Mouse (Mus musculus): ENCODE data around the gene Srcin1. TPM values are rescaled to one million over a fixed set of nuclear protein-coding genes. Genes with fewer than 3 reads are reported as not detected.

The Srcin1 gene
- total RNA-seq, 2 experiments from 2014 or later: 0.20 to 0.47 TPM

DNA sequence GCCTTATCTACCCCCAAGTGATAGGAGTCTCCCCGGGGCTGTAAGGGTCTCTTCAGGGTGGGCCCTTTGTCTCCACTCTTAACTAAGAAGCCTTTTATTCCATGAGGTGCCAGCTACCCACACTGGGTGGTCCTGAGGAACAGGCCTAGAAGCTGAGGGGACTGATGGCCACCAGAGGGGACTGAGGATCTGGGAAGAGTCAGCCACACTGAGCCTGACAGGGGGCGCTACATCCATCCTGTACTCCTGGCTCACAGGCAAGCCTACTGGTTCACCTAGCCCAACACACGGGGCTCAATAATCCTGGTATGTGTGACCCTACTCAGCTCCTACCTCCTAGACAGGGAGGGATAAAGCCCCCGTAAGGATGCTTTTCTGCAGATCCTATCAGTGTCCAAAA lies 16.4 kb downstream of the Srcin1 start:
- intact Hi-C loops (cut with DNase I): no loop called here
- DNase-seq (ENCODE audit: low spot score): no peak

DNA sequence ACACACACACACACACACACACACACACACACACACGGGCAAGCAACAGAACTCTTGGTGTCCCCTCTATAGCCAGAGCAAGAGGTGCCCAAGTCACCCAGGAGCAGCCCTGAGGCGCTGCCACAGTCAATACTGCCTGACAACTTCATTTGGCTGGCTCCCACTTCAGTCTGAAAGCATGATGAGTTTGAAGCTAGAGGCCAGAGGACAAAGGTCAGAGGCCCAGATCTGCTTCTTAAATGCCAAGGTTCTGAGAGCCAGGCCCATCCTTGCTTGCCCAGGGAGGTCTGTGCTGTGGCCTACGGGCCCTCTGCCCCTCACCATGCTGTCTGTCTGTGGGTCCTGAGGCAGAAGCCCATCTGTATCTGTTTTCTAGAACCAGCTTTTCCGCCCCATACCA lies 18.1 kb downstream of the Srcin1 start:
- DNase-seq (ENCODE audit: low spot score): no peak
- intact Hi-C loops (cut with DNase I): loop anchor here (2.0 kb wide), 1 partner anchor 25 kb away; no protein-coding TSS in a partner anchor

DNA sequence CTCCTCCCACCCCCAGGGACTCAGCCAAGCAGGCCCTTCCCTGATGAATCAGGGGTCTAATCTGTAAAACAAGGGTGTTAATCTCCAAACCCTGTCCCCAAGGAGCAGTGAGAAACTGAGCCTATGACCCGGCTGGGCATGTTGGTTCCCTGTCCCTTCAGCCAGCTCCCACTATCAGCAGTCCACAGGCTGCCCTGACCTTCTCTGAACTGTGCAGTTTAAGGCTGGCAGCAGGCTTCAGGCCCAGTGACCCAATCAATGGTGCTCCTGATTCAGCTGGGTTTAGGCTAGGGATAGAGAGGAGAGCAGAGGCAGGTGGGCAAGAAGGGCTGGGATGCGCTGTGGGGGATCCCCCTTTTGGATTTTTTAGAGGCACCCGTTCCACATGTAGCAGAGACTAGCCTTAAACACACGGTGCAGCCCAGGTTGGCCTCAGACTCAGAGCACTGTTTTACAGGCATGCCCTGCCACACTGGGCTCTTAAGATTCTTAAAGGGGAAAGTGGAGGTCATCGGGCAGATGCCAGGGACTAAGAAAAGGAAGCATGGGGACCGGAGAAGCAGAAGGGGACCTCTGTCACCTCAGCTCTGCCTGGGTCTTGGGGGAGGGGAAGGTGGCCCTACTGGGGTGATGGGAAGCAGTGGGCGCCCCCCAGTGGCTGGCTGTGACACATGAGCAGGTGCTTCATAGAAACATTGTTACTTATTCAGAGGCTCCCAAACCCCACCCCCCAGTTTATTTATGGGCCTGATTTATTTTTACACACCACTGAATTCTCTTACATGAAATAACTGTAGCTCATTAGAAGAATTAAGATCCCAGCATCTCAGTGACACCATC lies 19.2 kb downstream of the Srcin1 start:
- DNase-seq (ENCODE audit: low spot score): peak; percentile 35
- intact Hi-C loops (cut with DNase I): loop anchor here (2.0 kb wide), 1 partner anchor 24 kb away; no protein-coding TSS in a partner anchor

DNA sequence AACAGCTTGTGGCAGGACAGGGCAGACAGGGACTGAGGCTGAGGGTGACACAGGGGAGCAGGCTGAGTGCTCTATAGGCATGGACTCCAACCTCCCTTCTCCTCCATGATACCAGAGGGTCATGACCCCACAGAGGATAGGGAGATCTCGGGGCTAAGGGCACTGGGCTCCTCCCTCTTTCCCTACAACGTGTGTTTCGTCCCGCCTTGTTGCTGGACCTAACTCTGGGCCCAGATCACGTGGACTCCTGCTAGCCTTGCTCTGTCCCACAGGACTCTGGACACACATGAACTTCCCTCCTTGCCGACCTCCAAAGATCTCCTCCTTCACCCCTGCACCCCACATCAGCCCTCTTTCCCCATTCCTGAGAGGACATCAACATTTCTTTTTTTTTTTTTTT lies 20.8 kb downstream of the Srcin1 start:
- intact Hi-C loops (cut with DNase I): no loop called here
- no peak for DNase-seq (ENCODE audit: low spot score)

DNA sequence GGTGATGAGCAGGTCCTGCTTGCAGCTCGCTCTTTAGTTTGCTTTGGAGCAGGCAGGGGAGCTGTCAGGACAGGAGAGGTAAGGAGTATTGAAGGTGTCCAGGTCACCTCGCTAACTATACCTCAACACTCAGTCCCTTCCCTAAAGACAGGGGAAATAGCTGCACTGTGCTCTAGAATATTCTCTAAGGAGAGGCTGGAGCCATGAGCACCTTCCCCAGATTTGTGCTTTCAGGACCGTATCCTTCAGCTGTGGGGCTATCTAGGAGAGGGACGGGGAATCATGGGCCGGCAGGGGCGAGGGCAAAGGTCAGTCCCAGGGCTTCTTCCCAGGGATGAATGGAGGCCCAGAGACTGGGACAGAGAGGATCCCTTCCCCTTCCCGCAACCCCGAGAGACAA lies 23.8 kb downstream of the Srcin1 start:
- DNase-seq (ENCODE audit: low spot score): no peak
- intact Hi-C loops (cut with DNase I): no loop called here

DNA sequence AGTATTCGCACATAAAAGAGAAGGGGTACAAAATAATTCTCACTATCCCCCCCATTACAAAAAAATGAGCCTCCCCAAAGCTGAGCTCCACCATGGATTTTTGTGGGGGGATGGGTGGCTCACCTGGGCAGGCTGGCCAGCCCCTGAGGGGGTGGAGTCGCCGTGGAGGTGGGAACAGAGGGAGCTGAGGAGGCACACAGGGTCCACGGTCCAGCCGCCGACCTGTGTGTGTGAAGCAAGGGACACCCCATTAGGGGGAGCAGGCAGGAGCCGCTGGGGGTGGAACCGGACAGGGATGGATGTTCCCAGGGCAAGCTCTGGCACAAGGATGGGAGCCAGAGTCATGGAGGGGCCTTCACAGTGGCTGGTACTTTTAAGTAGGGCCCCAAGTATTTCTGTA lies 27.2 kb downstream of the Srcin1 start:
- DNase-seq (ENCODE audit: low spot score): no peak
- intact Hi-C loops (cut with DNase I): no loop called here

DNA sequence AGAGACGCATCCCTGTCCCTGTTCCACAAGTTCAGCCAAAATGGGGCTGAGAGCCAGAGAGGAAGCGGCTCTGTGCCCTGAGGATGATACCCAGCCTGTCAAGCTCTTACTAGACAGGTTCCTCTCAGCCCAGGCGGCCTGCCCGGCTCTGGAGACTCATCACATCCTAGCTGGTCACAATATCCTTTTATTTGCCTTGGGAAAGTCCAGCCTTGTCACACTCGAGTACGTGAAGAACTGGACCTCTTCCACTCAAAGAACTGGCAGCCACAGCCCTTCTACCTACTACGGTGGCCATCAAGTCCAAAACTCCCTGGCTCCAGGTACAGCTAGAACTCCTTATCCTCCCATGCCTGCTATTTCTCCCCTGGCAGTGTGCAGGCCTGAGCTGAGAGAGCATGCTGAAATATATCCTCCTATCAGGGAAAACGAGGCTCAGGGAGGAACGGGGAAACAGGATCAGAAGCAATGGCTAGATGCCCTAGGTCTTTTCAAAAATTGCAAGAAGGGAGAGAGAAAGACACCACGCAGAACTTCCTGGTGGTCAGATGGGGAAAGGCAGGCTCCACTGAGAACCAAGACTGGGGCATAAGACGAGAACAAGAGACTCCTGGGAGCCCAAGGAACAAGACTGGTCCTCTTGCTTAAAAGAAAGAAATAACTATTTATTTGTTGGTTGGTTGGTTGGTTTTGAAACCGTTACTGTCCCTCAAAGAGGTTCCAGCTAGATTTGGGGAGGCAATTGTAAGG lies 27.9 kb downstream of the Srcin1 start:
- intact Hi-C loops (cut with DNase I): no loop called here
- no peak for DNase-seq (ENCODE audit: low spot score)

DNA sequence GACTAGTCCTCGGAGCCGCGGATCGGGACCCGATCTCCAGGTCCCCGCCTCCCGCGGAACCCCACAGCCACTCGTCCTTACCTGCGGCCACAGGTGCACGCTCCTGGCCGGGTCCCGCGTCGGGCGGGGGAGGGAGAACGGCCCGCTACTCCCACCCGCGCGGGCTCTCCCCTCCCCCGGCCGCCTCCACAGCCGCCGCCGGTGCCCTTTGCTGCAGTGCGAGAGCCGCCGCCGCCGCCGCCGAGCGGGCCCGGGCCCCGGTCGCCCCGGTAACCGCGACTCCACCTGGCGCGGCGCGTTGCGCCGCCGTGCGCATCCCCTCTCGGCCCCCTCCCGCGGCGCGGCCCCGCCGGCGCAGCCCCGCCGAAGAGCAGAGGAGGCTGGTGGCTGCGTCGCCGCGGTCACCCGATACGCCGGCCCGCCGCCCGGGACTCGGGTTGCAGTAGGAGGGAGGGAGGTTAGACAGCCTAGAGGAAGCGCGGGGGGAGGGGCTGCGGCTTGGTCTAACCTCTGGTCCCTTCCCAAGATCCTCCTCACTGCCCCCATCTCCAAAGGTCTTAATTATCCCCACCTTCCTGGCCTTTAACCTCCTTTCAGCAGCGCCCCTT lies 29.1 kb downstream of the Srcin1 start:
- intact Hi-C loops (cut with DNase I): no loop called here
- DNase-seq (ENCODE audit: low spot score): no peak

DNA sequence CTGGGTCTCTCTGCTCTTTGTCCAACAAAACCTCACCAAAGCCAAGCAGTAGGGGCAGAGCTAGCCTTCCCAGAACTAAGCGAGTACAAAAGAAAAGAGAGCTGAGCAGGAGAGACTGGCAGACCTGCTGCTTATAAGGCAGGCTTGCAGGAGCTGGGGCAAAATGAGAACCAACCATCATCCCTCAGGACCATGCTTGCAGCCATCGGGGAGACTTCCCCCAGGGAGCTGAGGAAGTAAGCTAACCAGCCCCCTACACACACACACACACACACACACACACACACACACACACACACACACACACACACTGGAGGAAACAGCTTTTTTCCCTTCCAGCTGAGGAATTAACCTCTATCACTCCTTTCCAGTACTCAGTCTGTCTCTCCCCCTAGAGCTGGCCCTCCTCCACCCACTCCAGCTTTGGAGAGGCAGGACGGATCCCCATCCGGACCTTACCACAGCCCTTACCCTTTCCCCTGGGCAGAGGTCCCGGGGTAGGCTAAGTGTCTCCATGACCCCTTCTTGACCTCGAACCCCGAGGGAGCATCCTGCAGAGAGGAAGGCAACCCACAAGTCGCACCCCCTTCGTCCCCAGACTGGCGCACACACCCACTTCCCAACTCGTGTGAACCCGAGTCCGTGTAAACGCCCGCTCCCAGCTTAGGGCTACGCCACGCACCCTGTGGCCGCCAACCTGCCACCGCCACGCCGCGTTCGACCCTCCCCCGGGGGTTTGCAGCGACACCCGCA lies 30.0 kb downstream of the Srcin1 start:
- no peak for DNase-seq (ENCODE audit: low spot score)
- intact Hi-C loops (cut with DNase I): no loop called here

DNA sequence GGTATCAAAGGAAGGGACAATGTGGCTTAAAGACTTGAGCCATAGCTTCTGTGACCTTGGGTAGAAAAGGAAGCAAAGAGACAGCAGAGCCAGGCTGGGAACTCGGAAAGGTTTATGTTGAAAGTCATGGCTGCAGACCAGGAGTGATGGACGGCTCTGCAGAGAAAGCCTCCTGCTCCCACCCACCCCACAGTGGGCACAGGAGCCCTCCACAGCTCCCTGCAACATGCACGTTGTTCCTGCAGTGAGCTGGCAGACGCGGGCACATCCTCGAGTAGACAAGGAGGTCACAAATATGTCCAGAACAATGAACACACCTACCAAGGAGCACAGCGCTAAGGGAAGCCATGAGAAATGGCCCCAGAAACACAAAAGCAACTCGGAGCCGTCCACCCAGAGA lies 32.1 kb downstream of the Srcin1 start:
- intact Hi-C loops (cut with DNase I): no loop called here
- no peak for DNase-seq (ENCODE audit: low spot score)

DNA sequence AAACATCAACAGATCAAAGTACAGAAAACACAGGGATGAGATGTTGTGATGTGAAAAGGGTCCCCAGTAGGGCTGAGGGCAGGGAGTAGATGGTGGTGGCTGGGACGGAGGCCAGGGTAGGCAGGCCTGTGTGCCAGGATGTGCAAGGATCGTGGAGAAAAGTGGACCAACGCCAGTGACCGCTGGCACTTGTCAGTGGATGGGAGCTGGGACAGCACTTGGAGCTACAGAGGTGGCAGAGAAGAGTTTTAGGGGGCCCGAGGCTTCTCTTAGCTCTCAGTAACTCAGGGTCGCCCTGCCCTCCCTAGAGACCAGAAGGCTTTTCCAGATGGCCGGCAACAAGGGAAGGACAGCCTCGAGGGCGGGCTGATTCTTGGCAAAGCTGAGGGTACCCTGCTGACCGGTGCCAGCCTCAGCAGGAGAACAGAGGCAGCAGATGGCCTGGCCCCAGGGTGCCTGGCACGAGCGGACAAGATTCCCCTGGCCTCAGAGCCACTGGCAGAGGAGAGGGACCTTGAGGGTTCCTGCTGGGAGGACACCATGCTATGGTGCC lies 32.7 kb downstream of the Srcin1 start:
- intact Hi-C loops (cut with DNase I): no loop called here

DNA sequence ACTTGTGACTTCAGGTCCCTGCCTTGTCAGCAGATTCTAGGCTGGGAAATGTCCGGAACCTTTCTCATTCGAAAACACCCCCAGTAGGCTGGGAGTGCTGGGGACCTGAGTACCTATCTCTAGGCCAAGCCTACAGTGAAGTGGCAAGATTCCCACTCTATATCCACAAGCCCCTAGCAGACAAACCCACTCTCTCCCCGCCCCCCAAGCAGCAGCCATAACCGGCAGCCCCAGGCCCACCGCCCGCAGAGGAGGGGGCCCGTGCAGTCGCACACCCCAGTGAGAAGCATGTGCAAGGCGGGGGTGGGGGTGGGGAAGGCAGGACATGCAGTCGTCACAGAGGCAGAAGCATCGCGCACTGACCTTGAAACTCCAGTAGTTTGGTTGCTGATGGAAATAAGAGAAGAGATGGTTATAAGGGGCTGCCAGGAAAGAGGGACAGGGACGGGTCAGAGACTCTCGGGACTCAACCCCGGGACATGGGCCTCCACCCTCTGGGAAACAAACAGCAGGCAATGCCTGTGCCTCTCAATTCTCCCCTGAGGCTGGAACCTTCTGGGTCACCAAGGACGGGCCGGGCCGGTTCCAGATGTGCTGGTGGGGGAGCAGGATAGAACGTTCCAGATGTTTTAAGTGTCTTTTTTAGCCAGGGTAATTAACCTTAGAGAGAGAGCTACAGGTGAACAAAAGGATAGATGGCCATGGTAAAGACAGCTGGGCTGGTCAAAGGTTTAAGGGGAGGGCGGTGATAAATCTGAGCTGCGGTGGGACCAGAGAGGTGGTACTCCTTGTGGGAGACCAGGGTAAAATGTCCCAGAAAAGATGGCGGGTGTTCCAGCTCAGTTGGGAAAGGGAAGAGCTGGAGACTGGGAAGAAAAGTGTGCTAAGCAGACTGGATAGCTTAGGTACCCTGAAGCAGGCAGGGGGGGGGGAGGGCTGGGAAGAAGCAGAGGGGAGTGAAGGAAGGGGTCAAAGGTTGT lies 33.5 kb downstream of the Srcin1 start:
- intact Hi-C loops (cut with DNase I): no loop called here
- no peak for DNase-seq (ENCODE audit: low spot score)

More for the DNA sequence above, 32.7 kb downstream of the Srcin1 start:
- DNase-seq (ENCODE audit: low spot score): no peak

DNA sequence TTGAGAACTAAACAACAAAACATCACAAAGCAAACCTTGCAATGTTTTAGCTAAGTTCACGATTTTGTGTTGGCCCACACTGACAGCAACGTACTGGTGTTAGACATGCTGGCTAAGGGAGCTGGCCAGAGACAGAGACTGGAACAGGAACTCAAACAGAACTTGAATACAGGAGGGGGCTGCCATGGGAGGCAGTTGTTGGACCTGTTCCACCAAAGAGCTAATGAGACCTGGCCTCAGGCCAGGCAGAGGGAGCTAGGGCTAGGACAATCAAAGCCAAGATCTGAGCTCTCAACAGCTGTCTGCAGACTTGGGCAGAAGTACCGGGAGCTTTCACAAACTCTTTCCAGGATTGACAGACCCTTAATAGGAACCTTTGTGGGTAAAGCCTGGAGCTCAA lies 35.4 kb downstream of the Srcin1 start:
- intact Hi-C loops (cut with DNase I): no loop called here
- no peak for DNase-seq (ENCODE audit: low spot score)

DNA sequence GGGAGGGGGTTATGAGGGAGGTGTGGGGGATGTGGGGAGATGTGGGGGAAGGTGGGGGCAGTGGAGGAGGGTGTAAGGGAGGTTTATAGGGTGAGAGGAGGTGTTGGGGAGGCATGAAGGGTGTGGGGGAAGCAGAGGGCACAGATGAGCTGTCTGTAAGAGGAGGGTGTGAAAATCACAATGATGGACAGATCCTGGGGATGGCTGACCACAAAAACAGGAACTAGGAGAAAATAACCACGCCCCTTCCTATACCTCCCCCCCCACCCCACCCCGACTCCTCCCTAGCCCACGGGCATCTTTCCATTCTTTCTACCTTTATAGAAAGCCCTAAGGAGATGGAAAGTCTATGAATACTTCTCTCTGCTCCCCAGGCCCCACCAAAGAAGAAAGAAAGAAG lies 35.9 kb downstream of the Srcin1 start:
- intact Hi-C loops (cut with DNase I): no loop called here
- DNase-seq (ENCODE audit: low spot score): no peak

DNA sequence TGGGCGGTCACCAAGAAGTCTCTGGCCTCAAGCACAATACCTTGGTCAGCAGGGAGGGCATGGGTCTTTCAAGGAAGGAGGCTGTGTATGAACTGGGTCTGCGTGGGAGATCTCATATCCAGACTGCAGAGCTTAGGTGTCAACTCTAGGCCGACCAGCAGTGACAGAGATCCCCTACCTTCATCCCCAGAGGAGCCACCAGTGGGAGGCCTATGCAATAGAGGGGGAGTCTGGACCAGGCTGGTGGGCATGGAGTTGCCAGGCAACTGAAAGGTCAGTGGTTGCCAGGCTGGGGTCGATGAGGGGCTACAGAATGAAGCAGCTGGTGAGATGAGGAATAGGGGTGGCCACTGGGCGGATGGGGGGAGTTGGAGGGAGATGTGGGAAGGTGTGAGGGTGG lies 36.4 kb downstream of the Srcin1 start:
- intact Hi-C loops (cut with DNase I): no loop called here
- no peak for DNase-seq (ENCODE audit: low spot score)

DNA sequence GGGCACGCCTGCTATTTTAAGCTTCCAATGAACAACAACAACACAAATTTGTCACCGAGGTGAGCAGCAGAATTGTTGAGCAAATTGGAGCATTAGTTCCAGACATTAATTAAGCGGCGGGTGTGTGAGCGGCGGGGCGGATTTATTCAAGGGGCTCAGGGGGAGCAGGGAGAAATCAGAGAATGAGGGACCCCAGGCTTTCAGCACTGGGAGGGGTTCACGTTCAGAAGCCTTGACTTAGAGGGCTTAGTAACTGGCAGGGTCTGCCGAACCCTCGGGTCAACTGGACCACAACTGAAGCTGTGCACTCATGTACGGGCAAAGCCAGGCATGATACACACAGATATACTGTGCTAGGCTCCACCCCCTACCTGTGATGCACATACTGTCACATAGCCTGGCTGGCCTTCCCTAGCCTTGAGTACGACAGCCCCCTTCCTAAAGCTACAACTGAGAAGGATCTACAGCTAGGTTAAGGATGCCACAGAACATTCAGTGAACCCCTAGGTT lies 38.4 kb downstream of the Srcin1 start:
- no peak for DNase-seq (ENCODE audit: low spot score)
- intact Hi-C loops (cut with DNase I): no loop called here

DNA sequence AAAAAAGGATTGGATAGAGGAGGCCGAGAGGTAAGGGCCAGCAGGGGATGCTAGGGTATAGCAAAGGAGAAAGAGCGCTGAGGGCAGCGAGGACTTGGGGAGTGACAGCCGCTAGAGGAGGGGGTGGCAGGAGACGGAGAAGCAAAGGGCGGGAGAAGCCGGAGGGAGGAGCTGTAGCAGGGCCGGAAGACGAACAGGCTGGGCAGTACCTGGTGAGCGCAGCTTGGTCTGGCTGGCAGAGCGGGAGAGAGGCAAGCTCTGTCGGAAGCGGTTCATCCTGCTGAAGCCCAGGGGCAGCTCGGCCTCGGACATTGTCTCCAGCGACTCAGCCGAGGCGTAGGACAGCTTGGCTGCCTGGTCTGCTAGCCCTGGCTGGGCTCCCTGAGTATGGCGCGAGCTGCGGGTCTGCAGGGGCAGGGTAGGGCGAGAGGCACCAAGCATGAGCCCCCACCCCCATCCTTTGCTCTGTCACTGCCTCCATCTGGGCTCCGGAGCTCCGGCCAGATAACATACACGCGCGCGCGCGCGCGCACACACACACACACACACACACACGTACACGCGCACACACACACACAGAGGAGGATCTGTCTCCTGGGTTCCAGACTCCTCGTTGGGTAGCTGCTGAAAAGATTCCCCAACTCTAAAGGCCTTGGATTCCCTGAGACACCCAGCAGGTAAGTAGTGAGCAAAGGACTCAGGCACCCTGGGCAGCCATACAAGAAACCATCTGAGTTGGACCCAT lies 39.0 kb downstream of the Srcin1 start:
- intact Hi-C loops (cut with DNase I): no loop called here
- DNase-seq (ENCODE audit: low spot score): no peak

Data from heart, postnatal 25 days (tissue).